22 mouse cellular contexts compared by ENCODE assay signal in genomic region chr5:101497698-101498048, GRCm38 (mm10).
"Had no signal": no experiment of that assay in that cellular context is flagged by ENCODE, and none has a peak within 500 bp of the region (broad histone marks: within the 10 kb centered on the region; RNA-seq: fewer than 3 reads in every experiment).

No protein-coding gene starts in this region.

- H3K4me1 ChIP-seq: limb, embryonic 10.5 days; limb, embryonic 13.5 days; liver, embryonic 12.5 days; liver, embryonic 15.5 days; lung, embryonic 15.5 days; megakaryocyte, embryonic 14.5 days; midbrain, embryonic 12.5 days; stomach, embryonic 15.5 days had no signal

- H3K4me3 ChIP-seq: limb, embryonic 10.5 days; limb, embryonic 13.5 days; liver, embryonic 12.5 days; liver, embryonic 15.5 days; lung, embryonic 15.5 days; megakaryocyte, embryonic 14.5 days; midbrain, embryonic 12.5 days; neural tube, embryonic 12.5 days; stomach, embryonic 15.5 days had no signal

- H3K9ac ChIP-seq: limb, embryonic 13.5 days; liver, embryonic 12.5 days; liver, embryonic 15.5 days; lung, embryonic 15.5 days; midbrain, embryonic 12.5 days; neural tube, embryonic 12.5 days; stomach, embryonic 15.5 days had no signal

- ATAC-seq: intestine, embryonic 16.5 days; liver, embryonic 12.5 days; midbrain, embryonic 16.5 days had no signal

- H3K9me3 ChIP-seq: limb, embryonic 10.5 days; limb, embryonic 13.5 days; liver, embryonic 15.5 days; lung, embryonic 15.5 days; midbrain, embryonic 12.5 days; neural tube, embryonic 12.5 days; stomach, embryonic 15.5 days had no signal

- H3K27ac ChIP-seq: limb, embryonic 10.5 days; limb, embryonic 13.5 days; liver, embryonic 12.5 days; liver, embryonic 15.5 days; lung, embryonic 15.5 days; midbrain, embryonic 12.5 days; neural tube, embryonic 12.5 days; stomach, embryonic 15.5 days had no signal

- H3K36me3 ChIP-seq: limb, embryonic 10.5 days; limb, embryonic 13.5 days; liver, embryonic 12.5 days; liver, embryonic 15.5 days; lung, embryonic 15.5 days; midbrain, embryonic 12.5 days; neural tube, embryonic 12.5 days; stomach, embryonic 15.5 days had no signal

- H3K27me3 ChIP-seq: limb, embryonic 13.5 days; liver, embryonic 12.5 days; liver, embryonic 15.5 days; lung, embryonic 15.5 days; megakaryocyte, embryonic 14.5 days; stomach, embryonic 15.5 days had no signal

- H3K4me2 ChIP-seq: limb, embryonic 13.5 days; liver, embryonic 12.5 days; liver, embryonic 15.5 days; lung, embryonic 15.5 days; midbrain, embryonic 12.5 days; neural tube, embryonic 12.5 days; stomach, embryonic 15.5 days had no signal

- DNase-seq: kidney, adult 18-20 months; kidney, adult 9 months; kidney, postnatal 14 days; liver; lung, adult 18-20 months; lung, postnatal 10 days; lung, postnatal 36 days; right cerebral cortex, adult 18-20 months; right cerebral cortex, postnatal 14 days; spleen, adult 18-20 months; thymus, postnatal 25 days had no signal
